ENCODE assay signal across 9 mouse cellular contexts in the genomic region with DNA sequence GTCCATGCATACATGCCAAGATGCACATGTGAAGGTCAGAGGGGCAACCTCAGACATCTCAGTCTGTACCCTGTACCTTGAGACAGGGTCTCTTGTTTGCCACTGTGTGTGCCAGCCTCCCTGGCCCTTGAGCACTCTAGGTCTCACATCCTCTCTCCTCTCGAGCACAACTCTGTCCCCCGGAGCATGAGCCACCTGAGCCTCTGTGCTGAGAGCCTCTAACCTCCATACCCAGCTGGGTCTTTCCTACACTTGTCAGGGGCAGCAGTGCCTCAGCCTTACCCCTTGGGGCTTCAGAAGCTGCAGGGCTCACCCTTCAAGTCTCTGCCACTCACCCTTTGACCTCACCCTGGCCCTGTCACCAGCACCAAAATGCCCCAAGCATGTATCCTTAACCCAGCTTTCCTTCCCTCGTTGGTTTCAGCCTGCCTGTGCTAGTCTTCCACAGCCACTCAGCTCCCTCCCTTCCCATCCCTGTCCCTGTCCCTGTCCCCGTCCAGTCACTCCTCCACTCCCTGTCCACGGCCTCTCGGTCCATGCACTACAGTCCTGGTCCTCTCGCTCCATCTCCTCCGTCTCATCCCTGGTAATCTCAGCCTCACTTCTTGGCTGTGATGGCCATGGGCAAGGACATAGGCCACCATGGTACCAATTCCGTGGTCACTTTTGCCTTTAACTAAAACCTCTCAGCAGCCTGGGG. TPM values are rescaled to one million over a fixed set of nuclear protein-coding genes. Genes with fewer than 3 reads are reported as not detected.
DNase-seq lines count a peak whose midpoint lies in the region; ATAC-seq and TF ChIP-seq lines count a peak whose summit lies in the region.
"Had no signal": no experiment of that assay in that cellular context is flagged by ENCODE, and none has a peak within 500 bp of the region (broad histone marks: within the 10 kb centered on the region; RNA-seq: fewer than 3 reads in every experiment).

No protein-coding gene starts in this region.

- DNase-seq in forebrain, postnatal 0 days: no peak
- no peak for DNase-seq in forebrain, embryonic 10.5 days (ENCODE audit: extremely low spot score, low spot score)
- no peak for DNase-seq in midbrain, embryonic 10.5 days (ENCODE audit: low spot score)
- DNase-seq in midbrain, embryonic 11.5 days (ENCODE audit: low spot score, missing footprints): no peak
- peak; percentile 2 for DNase-seq in liver
- no peak for DNase-seq in ovary, postnatal 36 days (ENCODE audit: low spot score)
- no peak for DNase-seq in urinary bladder, postnatal 36 days (ENCODE audit: low spot score in 2 of 2)
- DNase-seq: right cerebral cortex, postnatal 4 days had no signal

- WGBS in forebrain, postnatal 0 days: 85% methylated on average over 9 of the region's 9 CpGs
- 78% methylated on average over 9 of the region's 9 CpGs for WGBS in forebrain, embryonic 10.5 days
- WGBS in midbrain, embryonic 10.5 days: 83% methylated on average over 9 of the region's 9 CpGs
- 80% methylated on average over 9 of the region's 9 CpGs for WGBS in midbrain, embryonic 11.5 days
- 78% methylated on average over 9 of the region's 9 CpGs for WGBS in stomach, embryonic 14.5 days

- peaks cover 16% of the 10 kb centered on the region for H3K36me3 ChIP-seq in forebrain, postnatal 0 days (ENCODE audit: insufficient read depth)
- peaks cover 43% of the 10 kb centered on the region for H3K36me3 ChIP-seq in forebrain, embryonic 10.5 days (replicated peaks)
- peaks cover 43% of the 10 kb centered on the region for H3K36me3 ChIP-seq in midbrain, embryonic 10.5 days
- peaks cover 7% of the 10 kb centered on the region; the same call in 1 of the 2 replicates for H3K36me3 ChIP-seq in midbrain, embryonic 11.5 days (ENCODE audit: control insufficient read depth, insufficient read depth, low read length)
- H3K36me3 ChIP-seq in stomach, embryonic 14.5 days (ENCODE audit: control insufficient read depth, insufficient read depth, low read length): peaks cover 11% of the 10 kb centered on the region; the same call in 1 of the 2 replicates

- no peak overlapping the region for H3K27ac ChIP-seq in forebrain, postnatal 0 days (ENCODE audit: low read depth, low read length)
- no peak overlapping the region; the same call in 1 of the 2 replicates for H3K27ac ChIP-seq in forebrain, embryonic 10.5 days
- H3K27ac ChIP-seq in midbrain, embryonic 10.5 days (replicated peaks): peak overlapping the region; percentile 88
- no peak overlapping the region for H3K27ac ChIP-seq in midbrain, embryonic 11.5 days (ENCODE audit: low read depth, low read length)
- H3K27ac ChIP-seq in stomach, embryonic 14.5 days (ENCODE audit: low read length): no peak overlapping the region

- H3K27me3 ChIP-seq in forebrain, postnatal 0 days (ENCODE audit: insufficient read depth, low read length): no peaks in the 10 kb centered on the region
- H3K27me3 ChIP-seq in forebrain, embryonic 10.5 days (ENCODE audit: poor library complexity, severe bottlenecking): peaks cover 29% of the 10 kb centered on the region
- peaks cover 24% of the 10 kb centered on the region for H3K27me3 ChIP-seq in midbrain, embryonic 10.5 days (ENCODE audit: low read depth, poor library complexity, severe bottlenecking)
- H3K27me3 ChIP-seq in midbrain, embryonic 11.5 days (ENCODE audit: control insufficient read depth, insufficient read depth, low read length): no peaks in the 10 kb centered on the region
- H3K27me3 ChIP-seq in stomach, embryonic 14.5 days (ENCODE audit: control insufficient read depth, insufficient read depth, low read length): no peaks in the 10 kb centered on the region

- H3K9me3 ChIP-seq in forebrain, postnatal 0 days (ENCODE audit: low read length): no peaks in the 10 kb centered on the region
- no peaks in the 10 kb centered on the region for H3K9me3 ChIP-seq in forebrain, embryonic 10.5 days
- H3K9me3 ChIP-seq in midbrain, embryonic 10.5 days (replicated peaks): no peaks in the 10 kb centered on the region
- no peaks in the 10 kb centered on the region for H3K9me3 ChIP-seq in midbrain, embryonic 11.5 days (ENCODE audit: control insufficient read depth, low read length)
- no peaks in the 10 kb centered on the region; the same call in 1 of the 2 replicates for H3K9me3 ChIP-seq in stomach, embryonic 14.5 days (ENCODE audit: control insufficient read depth, low read depth, low read length)

- H3K4me1 ChIP-seq in forebrain, postnatal 0 days (ENCODE audit: insufficient read depth): 0 out of 2 replicates have a peak, but pooled peaks cover 4% of the 10 kb centered on the region
- peaks cover 44% of the 10 kb centered on the region for H3K4me1 ChIP-seq in forebrain, embryonic 10.5 days
- H3K4me1 ChIP-seq in midbrain, embryonic 10.5 days: peaks cover 45% of the 10 kb centered on the region
- peaks cover 15% of the 10 kb centered on the region for H3K4me1 ChIP-seq in midbrain, embryonic 11.5 days (ENCODE audit: control insufficient read depth, insufficient read depth, low read length)
- peaks cover 25% of the 10 kb centered on the region for H3K4me1 ChIP-seq in stomach, embryonic 14.5 days (ENCODE audit: control insufficient read depth, insufficient read depth, low read length)

- H3K4me2 ChIP-seq in forebrain, postnatal 0 days (ENCODE audit: low read depth): 0 out of 2 replicates have a peak overlapping the region, but pooled peaks have one; percentile 67
- no peak overlapping the region for H3K4me2 ChIP-seq in midbrain, embryonic 11.5 days
- H3K4me2 ChIP-seq in stomach, embryonic 14.5 days (replicated peaks; ENCODE audit: low read depth, low read length): peak overlapping the region; percentile 62

- H3K9ac ChIP-seq in forebrain, postnatal 0 days: peak overlapping the region; percentile 14; the same call in 1 of the 2 replicates
- H3K9ac ChIP-seq in midbrain, embryonic 11.5 days (ENCODE audit: low read length): no peak overlapping the region
- no peak overlapping the region for H3K9ac ChIP-seq in stomach, embryonic 14.5 days (replicated peaks; ENCODE audit: low read depth, low read length)

- no peak for ATAC-seq in forebrain, postnatal 0 days
- no peak for ATAC-seq in midbrain, embryonic 11.5 days (ENCODE audit: low FRiP score)
- ATAC-seq in stomach, embryonic 14.5 days (ENCODE audit: insufficient number of reproducible peaks, insufficient read depth, low FRiP score, low read depth): no peak

- no peak overlapping the region for H3K4me3 ChIP-seq in forebrain, postnatal 0 days (ENCODE audit: low read depth, low read length)
- H3K4me3 ChIP-seq in forebrain, embryonic 10.5 days: no peak overlapping the region
- H3K4me3 ChIP-seq in midbrain, embryonic 10.5 days: peak overlapping the region; percentile 67; the same call in 1 of the 2 replicates
- no peak overlapping the region for H3K4me3 ChIP-seq in midbrain, embryonic 11.5 days (ENCODE audit: low read depth, low read length)
- peak overlapping the region; percentile 55; the same call in 1 of the 2 replicates for H3K4me3 ChIP-seq in stomach, embryonic 14.5 days (ENCODE audit: low read depth, low read length)

- TF ChIP-seq CTCF in forebrain, postnatal 0 days (IDR thresholded peaks at IDR 0.05; ENCODE audit: low read depth): no peak

RNA-seq across cellular contexts. Expression of a gene that starts 1.7 kb away (rescaled TPM):
- 4.2 and 5.0 TPM in 2 replicates for total RNA-seq in forebrain, postnatal 0 days (2014; rRNA removed)
- 1.2 and 1.9 TPM in 2 replicates for polyA plus RNA-seq in forebrain, postnatal 0 days (2015; fragmentation: Nextera tagmentation; extraction: Ambion mirVana)
- polyA plus RNA-seq in forebrain, embryonic 10.5 days (2016; fragmentation: Nextera tagmentation; extraction: Ambion mirVana): 1.7 TPM in 2 replicates
- polyA plus RNA-seq in midbrain, embryonic 10.5 days (2016; fragmentation: Nextera tagmentation; extraction: Ambion mirVana): 1.4 and 1.8 TPM in 2 replicates
- 1.3 TPM in 2 replicates for polyA plus RNA-seq in midbrain, embryonic 11.5 days (2014; fragmentation: Nextera tagmentation; extraction: Ambion mirVana)
- polyA plus RNA-seq in stomach, embryonic 14.5 days (2014; fragmentation: Nextera tagmentation; extraction: Ambion mirVana): 5.0 and 6.4 TPM in 2 replicates

RNA-seq across cellular contexts. Expression of a gene that starts 2.2 kb away (rescaled TPM):
- total RNA-seq in forebrain, postnatal 0 days (2014; rRNA removed): 10.5 and 13.0 TPM in 2 replicates
- polyA plus RNA-seq in forebrain, postnatal 0 days (2015; fragmentation: Nextera tagmentation; extraction: Ambion mirVana): 6.6 and 7.8 TPM in 2 replicates
- polyA plus RNA-seq in forebrain, embryonic 10.5 days (2016; fragmentation: Nextera tagmentation; extraction: Ambion mirVana): 2.1 and 2.4 TPM in 2 replicates
- 2.7 TPM in 2 replicates for polyA plus RNA-seq in midbrain, embryonic 10.5 days (2016; fragmentation: Nextera tagmentation; extraction: Ambion mirVana)
- 2.7 TPM in 2 replicates for polyA plus RNA-seq in midbrain, embryonic 11.5 days (2014; fragmentation: Nextera tagmentation; extraction: Ambion mirVana)
- polyA plus RNA-seq in stomach, embryonic 14.5 days (2014; fragmentation: Nextera tagmentation; extraction: Ambion mirVana): 12.2 and 17.3 TPM in 2 replicates

RNA-seq across cellular contexts. Expression of a gene that starts 9.4 kb away (rescaled TPM):
- total RNA-seq in forebrain, postnatal 0 days (2014; rRNA removed): 56.7 and 67.8 TPM in 2 replicates
- 60.7 and 63.6 TPM in 2 replicates for polyA plus RNA-seq in forebrain, postnatal 0 days (2015; fragmentation: Nextera tagmentation; extraction: Ambion mirVana)
- polyA plus RNA-seq in forebrain, embryonic 10.5 days (2016; fragmentation: Nextera tagmentation; extraction: Ambion mirVana): 112 and 114 TPM in 2 replicates
- 113 TPM in 2 replicates for polyA plus RNA-seq in midbrain, embryonic 10.5 days (2016; fragmentation: Nextera tagmentation; extraction: Ambion mirVana)
- 96.3 and 97.0 TPM in 2 replicates for polyA plus RNA-seq in midbrain, embryonic 11.5 days (2014; fragmentation: Nextera tagmentation; extraction: Ambion mirVana)
- polyA plus RNA-seq in stomach, embryonic 14.5 days (2014; fragmentation: Nextera tagmentation; extraction: Ambion mirVana): 93.9 and 94.2 TPM in 2 replicates

RNA-seq across cellular contexts. Expression of a gene that starts 38.7 kb away (rescaled TPM):
- total RNA-seq in forebrain, postnatal 0 days (2014; rRNA removed): 97.9 and 108 TPM in 2 replicates
- 23.2 and 38.2 TPM in 2 replicates for polyA plus RNA-seq in forebrain, postnatal 0 days (2015; fragmentation: Nextera tagmentation; extraction: Ambion mirVana)
- 63.5 and 67.7 TPM in 2 replicates for polyA plus RNA-seq in forebrain, embryonic 10.5 days (2016; fragmentation: Nextera tagmentation; extraction: Ambion mirVana)
- polyA plus RNA-seq in midbrain, embryonic 10.5 days (2016; fragmentation: Nextera tagmentation; extraction: Ambion mirVana): 58.9 and 71.0 TPM in 2 replicates
- 28.7 and 30.1 TPM in 2 replicates for polyA plus RNA-seq in midbrain, embryonic 11.5 days (2014; fragmentation: Nextera tagmentation; extraction: Ambion mirVana)
- 29.3 and 30.2 TPM in 2 replicates for polyA plus RNA-seq in stomach, embryonic 14.5 days (2014; fragmentation: Nextera tagmentation; extraction: Ambion mirVana)

RNA-seq across cellular contexts. Expression of a gene that starts 42.4 kb away (rescaled TPM):
- total RNA-seq in forebrain, postnatal 0 days (2014; rRNA removed): 94.7 and 130 TPM in 2 replicates
- polyA plus RNA-seq in forebrain, postnatal 0 days (2015; fragmentation: Nextera tagmentation; extraction: Ambion mirVana): 281 and 287 TPM in 2 replicates
- polyA plus RNA-seq in forebrain, embryonic 10.5 days (2016; fragmentation: Nextera tagmentation; extraction: Ambion mirVana): 71.0 and 73.6 TPM in 2 replicates
- polyA plus RNA-seq in midbrain, embryonic 10.5 days (2016; fragmentation: Nextera tagmentation; extraction: Ambion mirVana): 91.8 and 109 TPM in 2 replicates
- polyA plus RNA-seq in midbrain, embryonic 11.5 days (2014; fragmentation: Nextera tagmentation; extraction: Ambion mirVana): 84.9 and 86.8 TPM in 2 replicates
- polyA plus RNA-seq in stomach, embryonic 14.5 days (2014; fragmentation: Nextera tagmentation; extraction: Ambion mirVana): 74.0 and 82.4 TPM in 2 replicates

Comparison
In these comparisons a context has a peak if more than half of its experiments do, and no peak if none do; other contexts are left out.
1. H3K4me3 ChIP-seq: peak in midbrain, embryonic 10.5 days (single experiment) and stomach, embryonic 14.5 days (single experiment); none in forebrain, postnatal 0 days (single experiment), forebrain, embryonic 10.5 days (single experiment) and midbrain, embryonic 11.5 days (single experiment).